Mouse (Mus musculus) myocyte (in vitro differentiated cells): Measurements from ENCODE around the gene 4930447F04Rik. TPM values are rescaled to one million over a fixed set of nuclear protein-coding genes. Genes with fewer than 3 reads are reported as not detected.

ENCODE experiments used
- H3K27me3 ChIP-seq: one replicate; pipeline ENCODE4 v1.6.1; 2011; ENCODE audit not compliant: control insufficient read depth, insufficient read depth, insufficient read length
- H3K36me3 ChIP-seq: one replicate; pipeline ENCODE4 v1.6.1; 2011; ENCODE audit not compliant: control insufficient read depth, insufficient read depth
- H3K4me2 ChIP-seq: one replicate; pipeline ENCODE4 v1.6.1; 2011; ENCODE audit warnings: low read depth, control low read depth
- H3K4me3 ChIP-seq: one replicate; pipeline ENCODE4 v1.5.1; 2011; ENCODE audit warnings: mild to moderate bottlenecking, control low read depth, moderate library complexity
- H3K79me2 ChIP-seq: one replicate; pipeline ENCODE4 v1.6.1; 2011; ENCODE audit not compliant: control insufficient read depth, insufficient read depth
- H3ac ChIP-seq: one replicate; pipeline ENCODE4 v1.6.1; 2011; ENCODE audit not compliant: control insufficient read depth, insufficient read length
- CEBPB ChIP-seq: IDR thresholded peaks from 2 replicates; pipeline ENCODE4 v1.6.1; 2011; ENCODE audit warnings: mild to moderate bottlenecking, moderate library complexity; ENCODE audit not compliant: poor library complexity, insufficient read depth, severe bottlenecking
- MAX ChIP-seq: IDR thresholded peaks from one replicate; pipeline ENCODE4 v1.6.1; 2011; ENCODE audit warnings: low read depth, mild to moderate bottlenecking, control low read depth
- MYOG ChIP-seq, 3 experiments: IDR thresholded peaks; one replicate each; pipeline ENCODE4 v1.6.1; 2011; ENCODE audit warnings: control low read depth in 2 of 3, low read depth in 2 of 3, mild to moderate bottlenecking in 2 of 3; ENCODE audit not compliant: insufficient read length in 2 of 3, control insufficient read depth in 1 of 3, insufficient read depth in 1 of 3
- POLR2A ChIP-seq: IDR thresholded peaks from one replicate; pipeline ENCODE4 v1.6.1; 2011; ENCODE audit warnings: low read depth, mild to moderate bottlenecking, control low read depth, moderate library complexity; ENCODE audit not compliant: insufficient read length
- POLR2AphosphoS2 ChIP-seq: IDR thresholded peaks from one replicate; pipeline ENCODE4 v1.6.1; 2011; ENCODE audit warnings: low read depth, control low read depth; ENCODE audit not compliant: insufficient read length
- REST ChIP-seq: IDR thresholded peaks from one replicate; pipeline ENCODE4 v1.6.1; 2011; ENCODE audit warnings: mild to moderate bottlenecking, control low read depth, moderate library complexity; ENCODE audit not compliant: insufficient read depth, insufficient read length
- SRF ChIP-seq: IDR thresholded peaks from one replicate; pipeline ENCODE4 v1.6.1; 2011; ENCODE audit warnings: low read depth; ENCODE audit not compliant: control insufficient read depth, insufficient read length
- TCF12 ChIP-seq: IDR thresholded peaks from one replicate; pipeline ENCODE4 v1.6.1; 2011; ENCODE audit warnings: mild to moderate bottlenecking, control low read depth; ENCODE audit not compliant: poor library complexity, insufficient read depth, severe bottlenecking
- USF1 ChIP-seq: IDR thresholded peaks from one replicate; pipeline ENCODE4 v1.6.1; 2011; ENCODE audit warnings: low read depth, mild to moderate bottlenecking, control low read depth, moderate library complexity
- polyA plus RNA-seq: library from polyadenylated mRNA; unstranded; fragments of >200 nt; fragmentation: generic; extraction: Trizol; gene quantifications from one replicate; pipeline ENCODE4 v1.2.1, GENCODE M21; 2012; ENCODE audit warnings: missing spikeins

4930447F04Rik gene
- polyA plus RNA-seq = not detected

GRCm38 (mm10) chrX:66304124-66304523, at the start of gene 4930447F04Rik:
4930447F04Rik (minus strand) TSS chrX:66304224.
- Histone ChIP-seq H3ac (no peak within 1 kb of the TSS), H3K79me2 (no peaks in the 10 kb centered on the region), H3K27me3 (no peaks in the 10 kb centered on the region), H3K4me2 (no peak within 1 kb of the TSS), H3K4me3 (no peak within 1 kb of the TSS), H3K36me3 (no peaks in the 10 kb centered on the region)
- TF ChIP-seq MAX (no peak), TCF12 (no peak), MYOG (IDR thresholded peaks at IDR 0.05; ENCODE audit: control insufficient read depth in 1 of 3, insufficient read depth in 1 of 3, insufficient read length in 2 of 3, low read depth in 2 of 3) (no peak), SRF (no peak), POLR2A (no peak), USF1 (no peak), REST (no peak), POLR2AphosphoS2 (no peak), CEBPB (no peak)
